Mouse (Mus musculus): ENCODE results near the gene Plp2. TPM values are rescaled to one million over a fixed set of nuclear protein-coding genes. Genes with fewer than 3 reads are reported as not detected.
A peak's percentile ranks its signal among the peaks of the same experiment; 100 is the strongest.

Plp2 gene
- polyA plus RNA-seq, 1 experiment, result 239 TPM

GRCm38 (mm10) chrX:7692862-7693261 lies 21.7 kb upstream of the Plp2 start:
- Histone ChIP-seq H3K27ac (ENCODE audit: insufficient read depth, low read length) (no peak overlapping the region), H3K9me3 (replicated peaks; ENCODE audit: control insufficient read depth, insufficient read depth, low read length, poor library complexity, severe bottlenecking) (no peaks in the 10 kb centered on the region)

GRCm38 (mm10) chrX:7690486-7690885 lies 19.3 kb upstream of the Plp2 start:
- TF ChIP-seq CTCF (IDR thresholded peaks at IDR 0.05; ENCODE audit: low read depth, low read length) (no peak), POLR2A (IDR thresholded peaks at IDR 0.05; ENCODE audit: insufficient read depth, low read length) (no peak), EP300 (IDR thresholded peaks at IDR 0.05; ENCODE audit: insufficient read depth, low read depth, low read length) (no peak)
- no peak overlapping the region for H3K4me3 ChIP-seq (ENCODE audit: low read depth, low read length)
- H3K9me3 ChIP-seq (replicated peaks; ENCODE audit: control insufficient read depth, insufficient read depth, low read length, poor library complexity, severe bottlenecking), result no peaks in the 10 kb centered on the region
- no peak overlapping the region for H3K9ac ChIP-seq (ENCODE audit: low read depth, poor library complexity, severe bottlenecking)
- no peak overlapping the region for H3K27ac ChIP-seq (ENCODE audit: insufficient read depth, low read length)
- H3K36me3 ChIP-seq (ENCODE audit: control insufficient read depth, insufficient read depth, low read length, poor library complexity, severe bottlenecking), result no peaks in the 10 kb centered on the region
- H3K4me1 ChIP-seq (ENCODE audit: control insufficient read depth, insufficient read depth, low read length), result no peaks in the 10 kb centered on the region
- no peaks in the 10 kb centered on the region for H3K27me3 ChIP-seq (ENCODE audit: control insufficient read depth, insufficient read depth, low read length, poor library complexity, severe bottlenecking)

More at GRCm38 (mm10) chrX:7692862-7693261, 21.7 kb upstream of the Plp2 start:
- Histone ChIP-seq H3K4me3 (ENCODE audit: low read depth, low read length) (no peak overlapping the region), H3K4me1 (ENCODE audit: control insufficient read depth, insufficient read depth, low read length) (no peaks in the 10 kb centered on the region), H3K27me3 (ENCODE audit: control insufficient read depth, insufficient read depth, low read length, poor library complexity, severe bottlenecking) (no peaks in the 10 kb centered on the region), H3K9ac (ENCODE audit: low read depth, poor library complexity, severe bottlenecking) (no peak overlapping the region), H3K36me3 (ENCODE audit: control insufficient read depth, insufficient read depth, low read length, poor library complexity, severe bottlenecking) (no peaks in the 10 kb centered on the region)
- TF ChIP-seq CTCF (IDR thresholded peaks at IDR 0.05; ENCODE audit: low read depth, low read length) (peak; percentile 41), EP300 (IDR thresholded peaks at IDR 0.05; ENCODE audit: insufficient read depth, low read depth, low read length) (no peak)

GRCm38 (mm10) chrX:7688321-7688720 lies 17.1 kb upstream of the Plp2 start:
- no peaks in the 10 kb centered on the region for H3K27me3 ChIP-seq (ENCODE audit: control insufficient read depth, insufficient read depth, low read length, poor library complexity, severe bottlenecking)
- no peak overlapping the region for H3K9ac ChIP-seq (ENCODE audit: low read depth, poor library complexity, severe bottlenecking)
- H3K36me3 ChIP-seq (ENCODE audit: control insufficient read depth, insufficient read depth, low read length, poor library complexity, severe bottlenecking), result no peaks in the 10 kb centered on the region
- no peaks in the 10 kb centered on the region for H3K9me3 ChIP-seq (replicated peaks; ENCODE audit: control insufficient read depth, insufficient read depth, low read length, poor library complexity, severe bottlenecking)
- H3K27ac ChIP-seq (ENCODE audit: insufficient read depth, low read length), result no peak overlapping the region
- no peaks in the 10 kb centered on the region for H3K4me1 ChIP-seq (ENCODE audit: control insufficient read depth, insufficient read depth, low read length)
- H3K4me3 ChIP-seq (ENCODE audit: low read depth, low read length), result no peak overlapping the region
- TF ChIP-seq POLR2A (IDR thresholded peaks at IDR 0.05; ENCODE audit: insufficient read depth, low read length) (no peak), CTCF (IDR thresholded peaks at IDR 0.05; ENCODE audit: low read depth, low read length) (no peak), EP300 (IDR thresholded peaks at IDR 0.05; ENCODE audit: insufficient read depth, low read depth, low read length) (no peak)

- no peak within 1 kb of the TSS for H3K27ac ChIP-seq (ENCODE audit: insufficient read depth, low read length)
- H3K4me3 ChIP-seq (ENCODE audit: low read depth, low read length), result peak within 1 kb of the TSS; percentile 33
Observed at GRCm38 (mm10) chrX:7680864-7681263, 9.7 kb upstream of the Plp2 start, which contains the start of gene Magix. Gene Magix, minus strand, starts transcription at chrX:7681251.

GRCm38 (mm10) chrX:7680057-7680412 lies 8.8 kb upstream of the Plp2 start:
- no peaks in the 10 kb centered on the region for H3K36me3 ChIP-seq (ENCODE audit: control insufficient read depth, insufficient read depth, low read length, poor library complexity, severe bottlenecking)
- TF ChIP-seq CTCF (IDR thresholded peaks at IDR 0.05; ENCODE audit: low read depth, low read length), result no peak
- no peak for TF ChIP-seq EP300 (IDR thresholded peaks at IDR 0.05; ENCODE audit: insufficient read depth, low read depth, low read length)
- TF ChIP-seq POLR2A (IDR thresholded peaks at IDR 0.05; ENCODE audit: insufficient read depth, low read length), result no peak
- H3K9me3 ChIP-seq (replicated peaks; ENCODE audit: control insufficient read depth, insufficient read depth, low read length, poor library complexity, severe bottlenecking), result no peaks in the 10 kb centered on the region
- 0 out of 2 replicates have a peak overlapping the region, but pooled peaks have one; percentile 29 for H3K9ac ChIP-seq (ENCODE audit: low read depth, poor library complexity, severe bottlenecking)
- no peaks in the 10 kb centered on the region for H3K4me1 ChIP-seq (ENCODE audit: control insufficient read depth, insufficient read depth, low read length)
- H3K27ac ChIP-seq (ENCODE audit: insufficient read depth, low read length), result no peak overlapping the region
- peak overlapping the region; percentile 33 for H3K4me3 ChIP-seq (ENCODE audit: low read depth, low read length)
- no peaks in the 10 kb centered on the region for H3K27me3 ChIP-seq (ENCODE audit: control insufficient read depth, insufficient read depth, low read length, poor library complexity, severe bottlenecking)

More at GRCm38 (mm10) chrX:7680864-7681263, 9.7 kb upstream of the Plp2 start, which contains the start of gene Magix:
- H3K9ac ChIP-seq (ENCODE audit: low read depth, poor library complexity, severe bottlenecking), result peak within 1 kb of the TSS; percentile 29; the same call in 1 of the 2 replicates
- TF ChIP-seq EP300 (IDR thresholded peaks at IDR 0.05; ENCODE audit: insufficient read depth, low read depth, low read length) (no peak), CTCF (IDR thresholded peaks at IDR 0.05; ENCODE audit: low read depth, low read length) (no peak), POLR2A (IDR thresholded peaks at IDR 0.05; ENCODE audit: insufficient read depth, low read length) (no peak)
- no peaks in the 10 kb centered on the region for H3K27me3 ChIP-seq (ENCODE audit: control insufficient read depth, insufficient read depth, low read length, poor library complexity, severe bottlenecking)
- no peaks in the 10 kb centered on the region for H3K9me3 ChIP-seq (replicated peaks; ENCODE audit: control insufficient read depth, insufficient read depth, low read length, poor library complexity, severe bottlenecking)
- H3K36me3 ChIP-seq (ENCODE audit: control insufficient read depth, insufficient read depth, low read length, poor library complexity, severe bottlenecking), result no peaks in the 10 kb centered on the region
- no peaks in the 10 kb centered on the region for H3K4me1 ChIP-seq (ENCODE audit: control insufficient read depth, insufficient read depth, low read length)

GRCm38 (mm10) chrX:7679405-7680056 lies 8.3 kb upstream of the Plp2 start:
- Histone ChIP-seq H3K4me1 (ENCODE audit: control insufficient read depth, insufficient read depth, low read length) (no peaks in the 10 kb centered on the region), H3K9ac (ENCODE audit: low read depth, poor library complexity, severe bottlenecking) (no peak overlapping the region), H3K4me3 (ENCODE audit: low read depth, low read length) (peak overlapping the region; percentile 33; the same call in 1 of the 2 replicates), H3K36me3 (ENCODE audit: control insufficient read depth, insufficient read depth, low read length, poor library complexity, severe bottlenecking) (no peaks in the 10 kb centered on the region), H3K9me3 (replicated peaks; ENCODE audit: control insufficient read depth, insufficient read depth, low read length, poor library complexity, severe bottlenecking) (no peaks in the 10 kb centered on the region), H3K27me3 (ENCODE audit: control insufficient read depth, insufficient read depth, low read length, poor library complexity, severe bottlenecking) (no peaks in the 10 kb centered on the region), H3K27ac (ENCODE audit: insufficient read depth, low read length) (no peak overlapping the region)
- no peak for TF ChIP-seq EP300 (IDR thresholded peaks at IDR 0.05; ENCODE audit: insufficient read depth, low read depth, low read length)
- no peak for TF ChIP-seq POLR2A (IDR thresholded peaks at IDR 0.05; ENCODE audit: insufficient read depth, low read length)
- TF ChIP-seq CTCF (IDR thresholded peaks at IDR 0.05; ENCODE audit: low read depth, low read length), result no peak

All from ES-Bruce4 (cell line).